Mouse (Mus musculus) erythroblast, embryonic 14.5 days (primary cell): ENCODE results near the gene Zc3h14. TPM values are rescaled to one million over a fixed set of nuclear protein-coding genes. Genes with fewer than 3 reads are reported as not detected.

Experiments
- H3K27me3 ChIP-seq: 2 replicates; pipeline ENCODE4 v1.6.1; 2012; ENCODE audit warnings: inconsistent platforms; ENCODE audit not compliant: control insufficient read depth
- H3K36me3 ChIP-seq: 2 replicates; pipeline ENCODE4 v1.6.1; 2012; ENCODE audit warnings: mild to moderate bottlenecking, inconsistent platforms; ENCODE audit not compliant: control insufficient read depth
- H3K4me1 ChIP-seq: 2 replicates; pipeline ENCODE4 v1.6.1; 2012; ENCODE audit warnings: inconsistent platforms; ENCODE audit not compliant: control insufficient read depth
- H3K4me3 ChIP-seq: replicated peaks from 2 replicates; pipeline ENCODE3; 2012; ENCODE audit warnings: moderate library complexity, mild to moderate bottlenecking, inconsistent platforms
- H3K9me3 ChIP-seq: 2 replicates; pipeline ENCODE4 v1.6.1; 2012; ENCODE audit warnings: low read length, inconsistent platforms, mixed read lengths; ENCODE audit not compliant: control insufficient read depth
- GATA1 ChIP-seq: IDR thresholded peaks from 2 replicates; pipeline ENCODE4 v1.6.1; 2012; ENCODE audit warnings: low read length, inconsistent platforms, mixed read lengths
- TAL1 ChIP-seq: IDR thresholded peaks from 3 replicates; pipeline ENCODE4 v1.6.1; 2012; ENCODE audit warnings: low read length, inconsistent platforms, mixed read lengths
- polyA plus RNA-seq: library from polyadenylated mRNA; stranded (reverse); fragments of >175 nt; gene quantifications from 2 replicates; pipeline ENCODE4 v1.2.3, GENCODE M21; 2012

Gene Zc3h14
- polyA plus RNA-seq, 1 experiment: 0.65 TPM

- TF ChIP-seq GATA1 (no peak), TAL1 (no peak)
- Histone ChIP-seq H3K4me3 (peak overlapping the region; percentile 69), H3K36me3 (no peaks in the 10 kb centered on the region), H3K27me3 (peaks cover 59% of the 10 kb centered on the region), H3K9me3 (peaks cover 7% of the 10 kb centered on the region; the same call in 1 of the 2 replicates), H3K4me1 (peaks cover 26% of the 10 kb centered on the region)
Measured at GRCm38 (mm10) chr12:98734880-98735801, 11.6 kb upstream of the Zc3h14 start.

- Histone ChIP-seq H3K4me1 (peaks cover 26% of the 10 kb centered on the region), H3K4me3 (peak within 1 kb of the TSS; percentile 51), H3K36me3 (no peaks in the 10 kb centered on the region), H3K27me3 (peaks cover 72% of the 10 kb centered on the region), H3K9me3 (peaks cover 7% of the 10 kb centered on the region; the same call in 1 of the 2 replicates)
- TF ChIP-seq GATA1 (no peak), TAL1 (no peak)
Measured at GRCm38 (mm10) chr12:98736951-98737800, 9.6 kb upstream of the Zc3h14 start, which contains the start of gene Ptpn21. Ptpn21 (minus strand) TSS chr12:98737405.

GRCm38 (mm10) chr12:98737801-98738350, 8.9 kb upstream of the Zc3h14 start:
- Histone ChIP-seq H3K4me1 (peaks cover 26% of the 10 kb centered on the region), H3K4me3 (peak overlapping the region; percentile 51), H3K9me3 (peaks cover 7% of the 10 kb centered on the region; the same call in 1 of the 2 replicates), H3K27me3 (peaks cover 76% of the 10 kb centered on the region), H3K36me3 (no peaks in the 10 kb centered on the region)
- TF ChIP-seq TAL1 (no peak), GATA1 (no peak)

- Histone ChIP-seq H3K4me1 (peaks cover 5% of the 10 kb centered on the region), H3K36me3 (no peaks in the 10 kb centered on the region), H3K9me3 (peaks cover 7% of the 10 kb centered on the region; the same call in 1 of the 2 replicates), H3K27me3 (peaks cover 58% of the 10 kb centered on the region), H3K4me3 (no peak overlapping the region)
- TF ChIP-seq TAL1 (no peak), GATA1 (no peak)
Measured at GRCm38 (mm10) chr12:98741011-98741501, 5.7 kb upstream of the Zc3h14 start.

GRCm38 (mm10) chr12:98745626-98746025, 1.1 kb upstream of the Zc3h14 start:
- Histone ChIP-seq H3K4me1 (peaks cover 25% of the 10 kb centered on the region), H3K4me3 (no peak overlapping the region), H3K27me3 (peaks cover 13% of the 10 kb centered on the region), H3K36me3 (peaks cover 16% of the 10 kb centered on the region), H3K9me3 (no peaks in the 10 kb centered on the region)
- TF ChIP-seq TAL1: no peak
- TF ChIP-seq GATA1: no peak

GRCm38 (mm10) chr12:98746131-98746530, 633 bp upstream of the Zc3h14 start:
- peaks cover 21% of the 10 kb centered on the region for H3K36me3 ChIP-seq
- no peak for TF ChIP-seq TAL1
- no peak for TF ChIP-seq GATA1
- peak overlapping the region; percentile 88 for H3K4me3 ChIP-seq

GRCm38 (mm10) chr12:98747380-98747753, 603 bp downstream of the Zc3h14 start:
- peak overlapping the region; percentile 88 for H3K4me3 ChIP-seq
- peaks cover 26% of the 10 kb centered on the region for H3K36me3 ChIP-seq
- TF ChIP-seq GATA1 (no peak), TAL1 (no peak)

More at GRCm38 (mm10) chr12:98746131-98746530, 633 bp upstream of the Zc3h14 start:
- Histone ChIP-seq H3K4me1 (peaks cover 25% of the 10 kb centered on the region), H3K9me3 (no peaks in the 10 kb centered on the region), H3K27me3 (peaks cover 8% of the 10 kb centered on the region)

GRCm38 (mm10) chr12:98757636-98758035, 10.9 kb downstream of the Zc3h14 start:
- H3K27me3 ChIP-seq: no peaks in the 10 kb centered on the region
- no peaks in the 10 kb centered on the region for H3K4me1 ChIP-seq
- no peak overlapping the region for H3K4me3 ChIP-seq
- peaks cover 93% of the 10 kb centered on the region for H3K36me3 ChIP-seq
- TF ChIP-seq GATA1 (no peak), TAL1 (no peak)
- no peaks in the 10 kb centered on the region for H3K9me3 ChIP-seq

More at GRCm38 (mm10) chr12:98747380-98747753, 603 bp downstream of the Zc3h14 start:
- peaks cover 2% of the 10 kb centered on the region; the same call in 1 of the 2 replicates for H3K27me3 ChIP-seq
- no peaks in the 10 kb centered on the region for H3K9me3 ChIP-seq
- peaks cover 25% of the 10 kb centered on the region for H3K4me1 ChIP-seq
